Mouse (Mus musculus) adrenal gland, postnatal 25 days (tissue): ENCODE measurements at regions not wholly inside any gene's neighbourhood (a gene's known extent, or its start where the extent isn't known, plus 50 kb on each side); places are given as distances from the start of the nearest gene placed in this dataset.

Experiments used
- DNase-seq: peaks from one replicate; pipeline ENCODE4 v3.0.0; 2021; ENCODE audit warnings: mixed read lengths

GRCm38 (mm10) chr16:87783561-87784304 is 85.0 kb downstream of the Bach1 start:
- DNase-seq = no peak

- DNase-seq = no peak
These were observed 85.8 kb downstream of the Bach1 start for GRCm38 (mm10) chr16:87784405-87784994.

GRCm38 (mm10) chr16:87789539-87789938 is 90.8 kb downstream of the Bach1 start:
- no peak for DNase-seq

GRCm38 (mm10) chr16:87789957-87790356 is 91.2 kb downstream of the Bach1 start:
- DNase-seq = no peak

- peak; percentile 51 for DNase-seq
These were observed 97.9 kb downstream of the Bach1 start for GRCm38 (mm10) chr16:87796514-87797248.

- no peak for DNase-seq
These were observed 103.6 kb downstream of the Bach1 start for GRCm38 (mm10) chr16:87802317-87802716.

- DNase-seq = no peak
These were observed 118.8 kb downstream of the Bach1 start for GRCm38 (mm10) chr16:87817590-87817989.

GRCm38 (mm10) chr16:87834296-87834695 is 135.6 kb downstream of the Bach1 start:
- no peak for DNase-seq

- peak; percentile 76 for DNase-seq
These were observed 142.3 kb downstream of the Bach1 start for GRCm38 (mm10) chr16:87840949-87841546.
